Mouse (Mus musculus): ENCODE results near the gene Bach1. TPM values are rescaled to one million over a fixed set of nuclear protein-coding genes. Genes with fewer than 3 reads are reported as not detected.

Gene Bach1
- polyA plus RNA-seq, 1 experiment: 6.8 TPM

DNA sequence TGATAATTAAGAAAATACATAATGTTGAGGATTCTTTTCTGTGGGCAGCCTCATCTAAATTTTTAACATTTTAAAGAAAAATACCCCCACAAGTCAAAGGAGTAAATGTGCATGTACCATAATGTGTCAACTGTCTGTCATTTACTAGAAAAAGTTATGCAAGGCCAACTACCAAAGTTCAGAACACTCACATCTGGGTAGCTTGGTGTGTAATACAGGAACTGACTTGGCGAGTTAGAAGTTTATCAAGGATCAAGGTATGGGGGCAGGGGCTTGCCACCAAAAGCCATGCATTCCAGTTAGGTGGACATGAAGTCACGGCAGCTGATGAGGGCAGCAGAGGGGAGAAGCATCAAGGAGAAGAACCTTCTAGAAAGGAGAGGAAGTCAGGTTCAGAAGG is 13.2 kb downstream of the Bach1 start:
- no peak for DNase-seq (ENCODE audit: low spot score)

DNA sequence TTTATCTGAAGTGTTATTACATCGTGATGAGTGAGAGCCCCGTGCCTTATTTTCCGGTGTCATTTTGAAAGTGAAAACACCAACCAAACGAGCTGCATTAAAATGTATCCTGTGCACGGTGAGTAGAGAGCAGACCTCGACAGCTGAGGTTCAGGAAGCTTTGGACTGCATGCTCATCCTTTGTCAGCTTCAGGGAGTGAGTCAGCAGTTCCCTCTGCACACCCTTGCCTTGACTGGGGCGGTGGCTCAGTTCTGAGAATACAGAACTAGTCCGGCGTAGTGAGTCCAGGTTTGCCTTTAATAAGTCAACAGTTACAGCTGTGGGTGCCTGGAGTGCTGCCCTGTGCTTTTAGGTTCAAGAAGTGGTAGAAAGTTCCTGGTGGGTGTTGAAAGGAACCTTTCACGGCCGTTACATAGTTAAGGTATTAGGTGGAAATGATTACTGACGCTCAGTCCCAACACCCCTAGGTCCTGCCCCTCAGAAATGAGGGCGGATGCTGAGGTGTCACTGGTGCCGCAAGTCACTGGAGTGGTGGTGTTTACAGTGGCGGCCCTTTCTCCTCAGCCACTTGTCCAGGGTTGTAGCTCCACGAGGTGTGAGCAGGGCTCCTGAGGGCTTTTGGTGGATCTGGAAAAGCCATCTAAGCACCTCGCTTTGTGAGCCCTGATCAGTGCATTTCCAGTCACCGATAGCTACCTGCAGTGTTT is 14.4 kb downstream of the Bach1 start:
- DNase-seq (ENCODE audit: low spot score): no peak

GRCm38 (mm10) chr16:87714550-87714949 is 15.8 kb downstream of the Bach1 start:
- no peak for DNase-seq (ENCODE audit: low spot score)

- no peak for DNase-seq (ENCODE audit: low spot score)
Observed at GRCm38 (mm10) chr16:87715221-87715620, 16.5 kb downstream of the Bach1 start.

- no peak for DNase-seq (ENCODE audit: low spot score)
Observed at GRCm38 (mm10) chr16:87716269-87716668, 17.5 kb downstream of the Bach1 start.

DNA sequence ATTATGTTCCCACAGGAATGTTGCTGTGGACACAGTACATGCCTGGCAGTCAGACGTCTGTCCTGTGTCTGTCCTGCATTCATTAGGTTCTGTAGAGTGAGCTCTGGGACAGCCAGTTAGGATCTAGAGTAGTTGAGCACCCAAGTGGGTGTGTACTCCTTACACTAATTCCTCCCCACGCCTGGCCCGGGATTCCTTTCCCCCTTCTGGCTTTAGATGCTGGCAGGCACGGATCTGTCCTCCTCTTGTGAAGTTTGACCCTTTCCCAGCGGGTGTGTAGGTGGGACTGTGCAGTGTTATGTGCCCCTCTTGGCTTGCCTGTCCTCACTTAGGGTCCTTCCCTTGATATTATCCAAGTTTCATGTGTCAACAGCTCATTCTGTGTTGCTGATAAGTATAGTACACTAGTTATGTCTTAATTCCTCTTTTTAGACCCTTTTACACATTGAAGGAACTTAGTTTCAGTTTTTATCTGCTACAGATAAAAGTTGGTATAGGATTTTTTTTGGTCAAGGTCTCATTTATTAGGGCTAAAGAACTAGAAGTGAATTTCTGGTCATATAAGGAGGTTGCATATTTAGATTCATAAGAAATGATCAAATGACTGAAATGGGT is 18.4 kb downstream of the Bach1 start:
- DNase-seq (ENCODE audit: low spot score): no peak

GRCm38 (mm10) chr16:87719071-87719470 is 20.3 kb downstream of the Bach1 start:
- no peak for DNase-seq (ENCODE audit: low spot score)

DNA sequence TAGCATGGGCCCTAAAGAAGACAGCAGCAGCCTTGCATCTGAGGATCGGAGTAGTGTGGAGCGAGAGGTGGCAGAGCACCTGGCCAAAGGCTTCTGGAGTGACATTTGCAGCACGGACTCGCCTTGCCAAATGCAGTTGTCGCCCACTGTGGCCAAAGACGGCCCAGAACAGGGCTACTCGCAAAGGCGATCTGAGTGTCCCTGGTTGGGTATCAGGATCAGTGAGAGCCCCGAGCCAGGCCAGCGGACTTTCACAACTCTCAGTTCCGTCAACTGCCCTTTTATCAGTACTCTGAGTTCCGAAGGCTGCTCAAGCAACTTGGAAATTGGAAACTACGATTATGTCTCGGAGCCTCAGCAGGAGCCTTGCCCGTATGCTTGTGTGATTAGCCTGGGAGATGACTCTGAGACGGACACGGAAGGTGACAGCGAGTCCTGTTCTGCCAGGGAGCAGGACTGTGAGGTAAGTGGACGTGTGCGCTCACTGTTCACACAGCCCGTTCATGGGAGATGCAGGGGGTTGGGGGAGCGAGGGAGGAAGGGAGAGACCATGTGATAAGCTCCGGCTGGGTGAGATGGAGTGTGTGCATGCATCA is 21.0 kb downstream of the Bach1 start:
- DNase-seq (ENCODE audit: low spot score): no peak

DNA sequence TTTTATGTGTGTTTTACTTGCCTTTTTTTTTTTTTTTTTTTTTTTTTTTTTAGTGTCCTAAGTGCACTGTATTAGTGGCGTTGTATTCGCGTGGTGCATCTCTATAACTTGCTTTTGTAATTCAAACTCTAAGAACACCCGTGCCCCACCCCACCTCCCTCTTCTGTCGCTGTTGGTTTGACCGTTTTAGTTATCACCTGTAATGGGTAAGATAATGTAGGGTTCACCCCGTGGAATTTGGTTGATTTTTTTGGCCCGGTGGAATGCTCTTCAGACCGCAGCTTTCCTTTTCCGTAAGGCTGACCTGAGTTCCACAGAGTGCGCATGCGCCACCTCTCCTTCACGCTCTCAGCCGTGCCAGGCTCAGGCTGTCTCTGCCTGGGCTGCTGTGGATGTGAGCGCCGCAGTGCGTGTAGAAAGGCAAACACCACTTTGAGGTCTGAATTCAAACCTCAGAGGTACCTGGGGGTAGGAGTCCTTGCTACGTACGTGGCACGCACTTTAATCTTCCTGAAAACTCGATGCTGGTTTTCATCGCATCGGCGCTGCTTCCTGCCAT is 22.2 kb downstream of the Bach1 start:
- no peak for DNase-seq (ENCODE audit: low spot score)

DNA sequence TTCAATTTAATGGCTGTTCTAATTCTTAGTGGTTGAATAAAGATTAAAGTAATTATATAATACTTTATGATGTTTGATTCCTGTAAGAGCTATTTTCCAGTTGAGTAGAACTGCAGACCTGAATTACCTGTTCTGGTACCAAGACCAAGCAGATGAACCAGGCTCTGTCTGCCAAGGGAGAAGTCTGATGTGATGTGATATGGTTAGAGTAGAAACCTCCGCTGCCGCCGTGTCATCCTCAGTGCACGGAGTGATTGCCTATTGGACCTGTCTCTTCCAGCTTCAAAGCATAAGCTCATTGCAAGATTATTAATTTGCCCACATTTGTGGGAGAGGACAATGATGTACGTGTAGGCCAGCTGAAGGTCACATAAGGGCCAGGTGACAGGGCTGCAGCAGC is 24.1 kb downstream of the Bach1 start:
- DNase-seq (ENCODE audit: low spot score): no peak

DNA sequence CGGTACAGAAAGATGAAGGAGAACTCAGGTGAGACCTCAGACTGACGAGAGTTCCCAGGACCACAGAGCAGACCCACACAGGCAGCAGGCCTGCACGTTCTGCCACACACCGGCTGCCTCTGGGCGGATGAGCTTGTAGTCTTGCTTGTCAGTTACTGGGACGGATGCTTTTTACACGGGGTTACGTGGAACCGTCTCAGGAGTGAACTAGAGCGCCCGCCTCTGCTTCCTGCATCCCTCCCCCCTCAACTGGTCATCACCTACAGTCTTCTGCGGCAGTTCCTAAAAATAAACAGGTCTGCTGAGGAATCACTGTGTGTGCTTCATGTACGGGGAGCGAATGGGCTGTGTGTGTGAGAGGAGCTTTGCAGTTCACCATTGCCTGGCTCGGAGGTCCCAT is 24.7 kb downstream of the Bach1 start:
- no peak for DNase-seq (ENCODE audit: low spot score)

DNA sequence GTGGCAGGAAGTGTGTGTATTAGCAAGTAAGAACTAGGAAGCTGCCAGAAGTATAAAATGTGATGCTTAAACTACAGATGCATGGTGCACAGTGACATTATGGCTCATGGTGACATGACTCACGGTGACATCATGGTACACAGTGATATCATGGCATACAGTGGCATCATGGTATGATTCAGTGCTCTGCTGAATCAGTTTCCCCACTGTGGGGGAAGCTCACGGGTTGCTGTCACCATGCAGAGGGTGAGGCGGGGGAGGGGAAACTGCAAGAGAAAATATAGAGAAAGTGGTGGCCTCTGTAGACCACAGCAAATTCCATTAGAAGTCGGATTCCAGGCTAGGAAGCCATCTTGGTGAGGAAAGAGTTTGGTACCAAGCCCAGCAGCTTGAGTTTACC is 26.1 kb downstream of the Bach1 start:
- no peak for DNase-seq (ENCODE audit: low spot score)

- no peak for DNase-seq (ENCODE audit: low spot score)
Observed at GRCm38 (mm10) chr16:87725241-87725640, 26.5 kb downstream of the Bach1 start.

DNA sequence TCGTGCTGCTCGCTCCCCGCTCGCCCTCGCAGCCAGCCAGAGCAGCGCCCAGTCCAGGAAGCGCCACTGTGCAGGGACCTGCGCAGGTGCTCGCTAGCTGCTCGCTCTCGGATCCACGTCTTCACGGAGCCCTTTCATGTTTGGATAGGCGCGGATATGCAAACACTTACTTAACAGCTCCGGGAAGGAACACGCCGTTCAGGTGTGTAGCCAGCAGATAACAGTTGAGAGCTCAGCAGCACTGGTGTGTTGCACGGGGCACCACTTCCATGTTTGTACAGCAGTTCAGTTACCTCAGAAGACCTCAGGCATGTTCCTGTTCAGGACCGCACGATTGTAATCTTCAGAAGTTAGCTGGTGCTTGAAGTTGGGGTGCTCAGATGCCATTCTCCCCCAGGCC is 27.2 kb downstream of the Bach1 start:
- DNase-seq (ENCODE audit: low spot score): no peak

GRCm38 (mm10) chr16:87726369-87726768 is 27.6 kb downstream of the Bach1 start:
- DNase-seq (ENCODE audit: low spot score): no peak

DNA sequence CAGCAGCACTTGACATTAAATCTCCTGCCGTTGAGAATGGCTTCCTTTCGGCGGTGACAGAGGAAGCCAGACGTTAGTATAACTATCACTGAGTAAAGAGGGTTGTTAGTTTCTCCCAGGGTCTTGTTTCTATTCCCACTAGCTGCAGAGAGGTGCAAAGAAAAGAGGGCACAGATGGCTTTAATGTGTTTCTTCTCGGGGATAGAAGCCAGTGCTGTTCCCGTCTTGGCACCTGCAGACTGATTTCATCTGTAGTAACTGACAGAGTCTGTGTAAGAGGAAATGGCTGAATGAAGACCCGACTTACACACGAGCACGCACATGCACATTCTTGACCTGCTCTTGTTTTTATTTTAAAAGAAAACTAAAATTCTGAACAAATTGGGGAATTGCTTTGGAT is 28.5 kb downstream of the Bach1 start:
- no peak for DNase-seq (ENCODE audit: low spot score)

DNA sequence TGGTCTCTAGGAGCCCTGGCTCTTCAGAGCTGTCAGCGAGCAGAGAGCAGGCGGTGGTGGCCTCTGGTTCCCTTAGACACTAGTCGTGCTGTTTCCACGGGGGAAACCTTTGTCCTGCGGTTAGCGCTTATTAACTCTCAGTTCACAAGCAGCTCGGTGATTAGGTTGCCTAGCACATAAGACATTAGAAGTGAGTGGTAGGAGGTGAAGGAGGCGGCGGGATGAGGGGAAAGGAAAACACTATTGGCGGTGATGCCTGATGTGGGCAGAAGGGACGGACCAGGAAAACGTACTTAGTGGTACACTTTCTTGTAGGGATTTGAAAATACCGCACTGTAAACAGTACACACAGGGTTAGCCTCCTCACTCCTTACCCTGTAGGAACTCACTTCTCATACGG is 29.2 kb downstream of the Bach1 start:
- no peak for DNase-seq (ENCODE audit: low spot score)

GRCm38 (mm10) chr16:87728703-87729102 is 30.0 kb downstream of the Bach1 start:
- no peak for DNase-seq (ENCODE audit: low spot score)

DNA sequence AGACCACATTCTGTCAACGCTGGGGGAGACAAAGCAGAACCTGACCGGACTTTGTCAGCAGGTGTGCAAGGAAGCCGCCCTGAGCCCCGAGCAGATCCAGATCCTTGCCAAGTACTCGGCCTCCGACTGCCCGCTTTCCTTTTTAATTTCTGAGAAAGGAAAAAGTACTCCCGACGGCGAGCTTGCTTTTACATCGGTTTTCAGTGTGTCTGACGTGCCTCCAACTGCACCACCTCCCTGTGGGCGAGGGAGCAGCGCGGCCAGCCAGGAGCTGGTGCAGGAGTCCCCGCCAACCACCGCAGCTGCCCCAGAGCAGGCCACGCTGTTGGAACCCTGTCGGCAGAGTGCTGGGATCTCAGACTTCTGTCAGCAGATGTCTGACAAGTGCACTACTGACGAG is 30.7 kb downstream of the Bach1 start:
- DNase-seq (ENCODE audit: low spot score): no peak

- no peak for DNase-seq (ENCODE audit: low spot score)
Observed at GRCm38 (mm10) chr16:87734868-87735381, 36.2 kb downstream of the Bach1 start.

- DNase-seq (ENCODE audit: low spot score): no peak
Observed at GRCm38 (mm10) chr16:87736106-87736505, 37.4 kb downstream of the Bach1 start.

DNA sequence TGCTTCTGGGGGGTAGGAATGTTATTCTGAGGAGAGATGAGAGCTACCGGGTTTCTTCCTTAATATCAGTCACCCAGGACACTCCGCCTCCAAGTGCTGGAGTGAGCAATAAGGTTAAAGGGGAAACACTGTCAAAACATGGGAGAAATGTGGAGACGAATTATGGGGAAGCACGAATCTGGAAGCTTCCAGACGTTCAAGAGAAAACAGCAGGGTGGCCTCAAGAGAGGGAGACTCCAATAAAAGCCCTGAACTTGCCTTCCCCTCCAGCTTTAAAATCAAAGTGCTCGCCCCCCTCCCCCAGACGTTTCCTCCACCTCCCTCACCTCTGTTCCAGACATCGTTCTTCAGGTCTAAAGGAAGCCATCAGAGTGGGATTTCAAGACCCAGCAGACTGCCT is 38.6 kb downstream of the Bach1 start:
- no peak for DNase-seq (ENCODE audit: low spot score)

All from urinary bladder, adult 2 months (tissue).